Mouse (Mus musculus): ENCODE measurements at regions not wholly inside any gene's neighbourhood (a gene's known extent, or its start where the extent isn't known, plus 50 kb on each side); places are given as distances from the start of the nearest gene placed in this dataset.
A peak's percentile ranks its signal among the peaks of the same experiment; 100 is the strongest.

DNA sequence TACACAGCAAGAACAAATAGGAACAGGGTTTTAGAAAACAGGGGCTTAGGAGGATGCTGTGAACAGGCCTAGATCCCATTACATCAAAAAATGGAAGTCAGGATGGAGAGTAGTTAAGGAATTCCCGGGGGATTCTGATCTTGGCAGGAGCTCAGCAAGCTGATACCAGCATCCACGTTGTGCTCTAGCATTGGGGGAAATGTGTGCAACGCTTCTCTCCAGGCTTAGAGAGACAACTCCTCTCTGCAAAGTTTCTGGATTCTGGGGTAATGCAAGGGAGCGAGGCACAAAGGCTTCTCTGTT is 201.1 kb downstream of the Tm2d1 start:
- H3K4me2 ChIP-seq (replicated peaks; ENCODE audit: low read depth, low read length): no peak overlapping the region
- no peak for ATAC-seq (ENCODE audit: insufficient number of reproducible peaks, insufficient read depth, low FRiP score, low read depth)
- H3K9ac ChIP-seq (replicated peaks; ENCODE audit: low read depth, low read length): no peak overlapping the region
- H3K9me3 ChIP-seq (ENCODE audit: control insufficient read depth, low read depth, low read length): no peaks in the 10 kb centered on the region
- H3K27me3 ChIP-seq (ENCODE audit: control insufficient read depth, insufficient read depth, low read length): no peaks in the 10 kb centered on the region
- H3K36me3 ChIP-seq (ENCODE audit: control insufficient read depth, insufficient read depth, low read length): no peaks in the 10 kb centered on the region
- peak overlapping the region; percentile 39; the same call in 1 of the 2 replicates for H3K27ac ChIP-seq (ENCODE audit: low read length)
- H3K4me1 ChIP-seq (ENCODE audit: control insufficient read depth, insufficient read depth, low read length): no peaks in the 10 kb centered on the region
- H3K4me3 ChIP-seq (ENCODE audit: low read depth, low read length): no peak overlapping the region
- WGBS: 35% methylated on average over 4 of the region's 4 CpGs

DNA sequence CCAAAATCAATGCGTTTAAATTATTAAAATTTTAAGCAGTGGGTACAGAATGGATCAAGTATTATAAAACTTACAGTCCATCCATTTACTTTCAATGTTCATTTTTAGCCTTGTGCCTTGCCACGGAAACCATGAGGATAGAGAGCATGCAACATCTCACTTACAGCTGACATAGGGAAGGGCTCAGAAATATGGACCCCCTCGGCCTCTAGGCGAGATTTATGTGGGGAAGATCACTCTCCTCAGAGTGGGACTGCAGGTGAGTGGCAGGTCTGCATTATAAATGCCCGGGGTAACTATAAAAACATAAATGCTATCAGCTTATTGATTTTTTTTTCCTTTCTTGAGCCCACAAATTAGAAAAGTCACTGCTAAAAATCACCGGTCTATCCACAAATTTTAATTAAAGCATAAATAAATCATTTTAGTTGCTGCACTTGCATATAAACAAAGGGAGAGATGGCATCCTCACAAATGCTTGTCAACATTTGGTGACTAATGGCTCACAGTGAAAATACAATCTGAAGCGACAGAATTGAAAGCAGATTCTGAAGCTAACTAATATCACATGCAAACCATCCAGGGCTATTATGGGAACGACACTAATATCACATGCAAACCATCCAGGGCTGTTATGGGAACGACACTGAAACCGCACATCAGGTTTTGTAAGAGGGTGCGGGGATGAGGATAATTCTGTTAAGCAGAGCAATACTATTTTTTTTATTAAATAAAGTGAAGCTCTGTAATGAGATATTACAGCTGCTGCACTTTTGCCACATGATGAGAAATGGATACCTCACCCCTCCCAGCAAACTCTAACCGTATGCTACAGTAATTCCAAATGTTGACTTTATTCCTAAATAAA is 201.7 kb downstream of the Tm2d1 start:
- Histone ChIP-seq H3K4me2 (replicated peaks; ENCODE audit: low read depth, low read length) (no peak overlapping the region), H3K36me3 (ENCODE audit: control insufficient read depth, insufficient read depth, low read length) (no peaks in the 10 kb centered on the region), H3K9me3 (ENCODE audit: control insufficient read depth, low read depth, low read length) (no peaks in the 10 kb centered on the region), H3K4me1 (ENCODE audit: control insufficient read depth, insufficient read depth, low read length) (no peaks in the 10 kb centered on the region), H3K27ac (ENCODE audit: low read length) (no peak overlapping the region), H3K27me3 (ENCODE audit: control insufficient read depth, insufficient read depth, low read length) (no peaks in the 10 kb centered on the region), H3K4me3 (ENCODE audit: low read depth, low read length) (no peak overlapping the region), H3K9ac (replicated peaks; ENCODE audit: low read depth, low read length) (no peak overlapping the region)
- 57% methylated on average over 12 of the region's 12 CpGs for WGBS
- no peak for ATAC-seq (ENCODE audit: insufficient number of reproducible peaks, insufficient read depth, low FRiP score, low read depth)

DNA sequence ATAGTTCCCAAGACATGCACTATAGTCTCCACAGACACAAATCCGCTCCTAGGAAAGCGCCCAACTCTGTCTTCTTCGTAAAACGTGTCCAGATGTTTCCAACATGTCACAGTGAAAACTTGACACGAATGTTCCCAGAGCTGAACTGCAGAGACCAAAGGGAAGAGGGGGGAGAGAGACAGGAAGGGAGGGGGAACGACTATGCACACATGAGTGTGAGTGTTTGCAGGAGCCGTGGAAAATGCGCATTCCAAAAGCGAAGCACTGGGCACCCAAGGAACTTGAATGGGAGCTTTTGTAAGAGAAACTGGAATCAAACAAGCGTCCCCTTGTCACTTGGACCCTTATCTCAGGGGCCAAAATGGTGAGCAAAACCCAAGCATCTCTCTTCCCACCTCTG is 202.8 kb downstream of the Tm2d1 start:
- no peaks in the 10 kb centered on the region for H3K36me3 ChIP-seq (ENCODE audit: control insufficient read depth, insufficient read depth, low read length)
- 50% methylated on average over 10 of the region's 10 CpGs for WGBS
- no peaks in the 10 kb centered on the region for H3K27me3 ChIP-seq (ENCODE audit: control insufficient read depth, insufficient read depth, low read length)
- H3K4me2 ChIP-seq (replicated peaks; ENCODE audit: low read depth, low read length): no peak overlapping the region; the same call in 1 of the 2 replicates
- no peak for ATAC-seq (ENCODE audit: insufficient number of reproducible peaks, insufficient read depth, low FRiP score, low read depth)
- no peak overlapping the region for H3K9ac ChIP-seq (replicated peaks; ENCODE audit: low read depth, low read length)
- H3K9me3 ChIP-seq (ENCODE audit: control insufficient read depth, low read depth, low read length): no peaks in the 10 kb centered on the region
- no peaks in the 10 kb centered on the region for H3K4me1 ChIP-seq (ENCODE audit: control insufficient read depth, insufficient read depth, low read length)
- H3K27ac ChIP-seq (ENCODE audit: low read length): no peak overlapping the region
- H3K4me3 ChIP-seq (ENCODE audit: low read depth, low read length): no peak overlapping the region
